Mouse (Mus musculus) MEL (cell line): ENCODE results near the gene Pfdn6. TPM values are rescaled to one million over a fixed set of nuclear protein-coding genes. Genes with fewer than 3 reads are reported as not detected.

ENCODE experiments used
- DNase-seq: peaks from one replicate; pipeline ENCODE4 v3.0.0; 2011; ENCODE audit warnings: low read depth, low spot score
- H3K27ac ChIP-seq: 2 replicates; pipeline ENCODE4 v1.5.1; 2012; ENCODE audit warnings: low read depth, mild to moderate bottlenecking, control low read depth, low read length, moderate library complexity; ENCODE audit not compliant: control insufficient read depth
- H3K27me3 ChIP-seq, 2 experiments: fragments of 150-350 bp in 1 of 2; sonication (generic) in 1 of 2; 2 replicates each; pipeline ENCODE4 v1.6.1; 2012; ENCODE audit warnings: low read length in 2 of 2, mild to moderate bottlenecking in 2 of 2, improper control_type of control experiment in 1 of 2, moderate library complexity in 1 of 2; ENCODE audit not compliant: insufficient read depth in 2 of 2, control insufficient read depth in 1 of 2
- H3K36me3 ChIP-seq, 2 experiments: 2 replicates each; pipeline ENCODE4 v1.6.1; 2012 to 2014; ENCODE audit warnings: low read length in 2 of 2, improper control_type of control experiment in 1 of 2, inconsistent platforms in 1 of 2, mild to moderate bottlenecking in 1 of 2; ENCODE audit not compliant: insufficient read depth in 2 of 2, control insufficient read depth in 1 of 2
- H3K4me1 ChIP-seq, 2 experiments: fragments of 150-350 bp in 1 of 2; sonication (generic) in 1 of 2; 2 replicates each; pipeline ENCODE4 v1.6.1; 2012; ENCODE audit warnings: low read length in 2 of 2, improper control_type of control experiment in 1 of 2, mild to moderate bottlenecking in 1 of 2; ENCODE audit not compliant: insufficient read depth in 2 of 2, control insufficient read depth in 1 of 2
- H3K4me3 ChIP-seq, 2 experiments: fragments of 150-350 bp in 1 of 2; sonication (generic) in 1 of 2; 2 replicates each; pipeline ENCODE4 v1.5.1; 2012; ENCODE audit warnings: low read depth in 2 of 2, low read length in 2 of 2, mild to moderate bottlenecking in 2 of 2, moderate library complexity in 2 of 2, control low read depth in 1 of 2, improper control_type of control experiment in 1 of 2; ENCODE audit not compliant: control insufficient read depth in 1 of 2, insufficient read depth in 1 of 2
- H3K79me2 ChIP-seq: 2 replicates; pipeline ENCODE4 v1.6.1; 2012; ENCODE audit warnings: mild to moderate bottlenecking, low read length, moderate library complexity; ENCODE audit not compliant: control insufficient read depth, poor library complexity, insufficient read depth
- H3K9ac ChIP-seq: 2 replicates; pipeline ENCODE4 v1.6.1; 2012; ENCODE audit warnings: low read depth, mild to moderate bottlenecking, control low read depth, low read length, moderate library complexity; ENCODE audit not compliant: control insufficient read depth, poor library complexity, severe bottlenecking
- H3K9me3 ChIP-seq: fragments of 150-350 bp; sonication (generic); replicated peaks from 2 replicates; pipeline ENCODE4 v1.6.1; 2012; ENCODE audit warnings: mild to moderate bottlenecking, low read length, improper control_type of control experiment, moderate library complexity; ENCODE audit not compliant: insufficient read depth
- BHLHE40 ChIP-seq: IDR thresholded peaks from 2 replicates; pipeline ENCODE4 v1.6.1; 2012; ENCODE audit warnings: low read depth, mild to moderate bottlenecking, inconsistent platforms, low read length, improper control_type of control experiment, borderline replicate concordance
- CHD1 ChIP-seq: IDR thresholded peaks from 2 replicates; pipeline ENCODE4 v1.6.1; 2012; ENCODE audit warnings: low read depth, mild to moderate bottlenecking, inconsistent platforms, low read length, improper control_type of control experiment
- CHD2 ChIP-seq: IDR thresholded peaks from 2 replicates; pipeline ENCODE4 v1.6.1; 2011; ENCODE audit warnings: low read length, improper control_type of control experiment
- E2F4 ChIP-seq: IDR thresholded peaks from 2 replicates; pipeline ENCODE4 v1.6.1; 2011; ENCODE audit warnings: low read depth, low read length, improper control_type of control experiment, borderline replicate concordance
- ELF1 ChIP-seq: IDR thresholded peaks from 2 replicates; pipeline ENCODE4 v1.6.1; 2014; ENCODE audit warnings: low read depth, mild to moderate bottlenecking, inconsistent platforms, low read length, improper control_type of control experiment, moderate library complexity
- GABPA ChIP-seq: IDR thresholded peaks from 2 replicates; pipeline ENCODE4 v1.6.1; 2012; ENCODE audit warnings: low read depth, mild to moderate bottlenecking, inconsistent platforms, low read length, improper control_type of control experiment, moderate library complexity
- MXI1 ChIP-seq: IDR thresholded peaks from 2 replicates; pipeline ENCODE4 v1.6.1; 2011; ENCODE audit warnings: mild to moderate bottlenecking, low read depth, low read length, improper control_type of control experiment
- NELFE ChIP-seq: IDR thresholded peaks from 2 replicates; pipeline ENCODE4 v1.6.1; 2011; ENCODE audit warnings: low read depth, low read length, improper control_type of control experiment
- USF2 ChIP-seq, 2 experiments: IDR thresholded peaks; 2 replicates each; pipeline ENCODE4 v1.6.1; 2011 to 2012; ENCODE audit warnings: improper control_type of control experiment in 2 of 2, low read length in 2 of 2, borderline replicate concordance in 1 of 2, inconsistent platforms in 1 of 2, low read depth in 1 of 2, mild to moderate bottlenecking in 1 of 2; ENCODE audit not compliant: insufficient read depth in 1 of 2
- polyA plus RNA-seq, 2 experiments: library from polyadenylated mRNA; stranded (reverse) in 1 of 2; unstranded in 1 of 2; fragments of >175 nt in 1 of 2; fragments of >200 nt in 1 of 2; gene quantifications; 2 replicates each; pipeline versions ENCODE4 v1.2.1 to v1.2.4; 2012; ENCODE audit warnings: low replicate concordance in 2 of 2, low read depth in 1 of 2; ENCODE audit not compliant: insufficient read length in 2 of 2, insufficient read depth in 1 of 2, missing spikeins in 1 of 2
- total RNA-seq: library from RNA; depleted of rRNA; stranded (reverse); fragments of 300-350 nt; gene quantifications from 2 replicates; pipeline ENCODE4 v1.2.3, GENCODE M21; 2012

Pfdn6 gene
- total and polyA plus RNA-seq, 3 experiments = 222 to 239 TPM; not detected in 1

- H3K4me3 ChIP-seq = no peak overlapping the region
- no peaks in the 10 kb centered on the region for H3K9me3 ChIP-seq
- no peaks in the 10 kb centered on the region for H3K27me3 ChIP-seq
- no peak overlapping the region for H3K9ac ChIP-seq
- H3K79me2 ChIP-seq = peaks cover 24% of the 10 kb centered on the region
- H3K4me1 ChIP-seq = peaks cover 0 to 2% of the 10 kb centered on the region in 2 experiments; a peak in 2 of 4 replicates
- no peaks in the 10 kb centered on the region for H3K36me3 ChIP-seq
- TF ChIP-seq USF2 (IDR thresholded peaks at IDR 0.05; ENCODE audit: borderline replicate concordance in 1 of 2, insufficient read depth in 1 of 2, low read depth in 1 of 2, low read length in 2 of 2) (no peak), GABPA (no peak)
- H3K27ac ChIP-seq = no peak overlapping the region
- DNase-seq = no peak
Observed at GRCm38 (mm10) chr17:33936993-33937392, 3.1 kb downstream of the Pfdn6 start.

- Histone ChIP-seq H3K27ac (no peak overlapping the region), H3K4me1 (peaks cover 0 to 7% of the 10 kb centered on the region in 2 experiments; a peak in 3 of 4 replicates), H3K79me2 (peaks cover 13% of the 10 kb centered on the region), H3K9me3 (no peaks in the 10 kb centered on the region), H3K4me3 (no peak overlapping the region), H3K9ac (no peak overlapping the region), H3K27me3 (no peaks in the 10 kb centered on the region), H3K36me3 (peaks cover 0 to 3% of the 10 kb centered on the region in 2 experiments; a peak in 2 of 4 replicates)
- TF ChIP-seq ELF1 (no peak), NELFE (no peak), BHLHE40 (no peak)
- DNase-seq = no peak
Observed at GRCm38 (mm10) chr17:33935422-33936055, 4.6 kb downstream of the Pfdn6 start.

- H3K4me3 ChIP-seq = no peak overlapping the region
- peaks cover 0 to 3% of the 10 kb centered on the region in 2 experiments; a peak in 2 of 4 replicates for H3K36me3 ChIP-seq
- no peak overlapping the region for H3K9ac ChIP-seq
- peaks cover 0 to 7% of the 10 kb centered on the region in 2 experiments; a peak in 2 of 4 replicates for H3K4me1 ChIP-seq
- no peaks in the 10 kb centered on the region for H3K9me3 ChIP-seq
- no peak for TF ChIP-seq E2F4
- TF ChIP-seq CHD2 = no peak
- TF ChIP-seq MXI1 = no peak
- no peak for TF ChIP-seq CHD1
- DNase-seq = no peak
- H3K27ac ChIP-seq = no peak overlapping the region
- peaks cover 21% of the 10 kb centered on the region for H3K79me2 ChIP-seq
- H3K27me3 ChIP-seq = no peaks in the 10 kb centered on the region
Observed at GRCm38 (mm10) chr17:33932970-33933369, 7.2 kb downstream of the Pfdn6 start.
